Mouse (Mus musculus): ENCODE measurements around the gene Erg. TPM values are rescaled to one million over a fixed set of nuclear protein-coding genes. Genes with fewer than 3 reads are reported as not detected.
A peak's percentile ranks its signal among the peaks of the same experiment; 100 is the strongest.

The Erg gene
- polyA plus RNA-seq, 1 experiment from 2014 or later: 0.75 TPM

- no peak overlapping the region for H3K27ac ChIP-seq (ENCODE audit: low read depth, low read length)
- 78% methylated on average over 9 of the region's 9 CpGs for WGBS
- no peaks in the 10 kb centered on the region for H3K9me3 ChIP-seq (replicated peaks; ENCODE audit: control insufficient read depth, low read length)
- ATAC-seq (no peak), DNase-seq (ENCODE audit: low spot score) (no peak)
- no peak overlapping the region for H3K4me3 ChIP-seq (ENCODE audit: low read depth, low read length)
- H3K4me2 ChIP-seq (ENCODE audit: low read length): no peak overlapping the region
- no peaks in the 10 kb centered on the region for H3K27me3 ChIP-seq (replicated peaks; ENCODE audit: control insufficient read depth, insufficient read depth, low read length)
- no peak overlapping the region for H3K9ac ChIP-seq (ENCODE audit: low read length)
- no peaks in the 10 kb centered on the region for H3K4me1 ChIP-seq (ENCODE audit: control insufficient read depth, insufficient read depth, low read length)
- H3K36me3 ChIP-seq (ENCODE audit: control insufficient read depth, insufficient read depth, low read length): no peaks in the 10 kb centered on the region
These were observed 171.0 kb downstream of the Erg start for GRCm38 (mm10) chr16:95415372-95415771.

- Histone ChIP-seq H3K36me3 (ENCODE audit: control insufficient read depth, insufficient read depth, low read length) (no peaks in the 10 kb centered on the region), H3K27ac (ENCODE audit: low read depth, low read length) (no peak overlapping the region), H3K4me1 (ENCODE audit: control insufficient read depth, insufficient read depth, low read length) (no peaks in the 10 kb centered on the region), H3K4me2 (ENCODE audit: low read length) (no peak overlapping the region), H3K9me3 (replicated peaks; ENCODE audit: control insufficient read depth, low read length) (no peaks in the 10 kb centered on the region), H3K4me3 (ENCODE audit: low read depth, low read length) (no peak overlapping the region), H3K27me3 (replicated peaks; ENCODE audit: control insufficient read depth, insufficient read depth, low read length) (no peaks in the 10 kb centered on the region), H3K9ac (ENCODE audit: low read length) (no peak overlapping the region)
- no peak for ATAC-seq
- WGBS: 88% methylated on average over 3 of the region's 3 CpGs
- DNase-seq (ENCODE audit: low spot score): no peak
These were observed 172.9 kb downstream of the Erg start for GRCm38 (mm10) chr16:95413401-95413959.

GRCm38 (mm10) chr16:95408096-95408495 is 178.3 kb downstream of the Erg start:
- DNase-seq (ENCODE audit: low spot score) (peak; percentile 39), ATAC-seq (no peak)
- WGBS: 54% methylated on average over 14 of the region's 14 CpGs

GRCm38 (mm10) chr16:95405496-95405895 is 180.9 kb downstream of the Erg start:
- DNase-seq (ENCODE audit: low spot score): no peak
- Histone ChIP-seq H3K4me2 (ENCODE audit: low read length) (no peak overlapping the region), H3K9ac (ENCODE audit: low read length) (no peak overlapping the region), H3K27me3 (replicated peaks; ENCODE audit: control insufficient read depth, insufficient read depth, low read length) (no peaks in the 10 kb centered on the region), H3K4me3 (ENCODE audit: low read depth, low read length) (no peak overlapping the region), H3K4me1 (ENCODE audit: control insufficient read depth, insufficient read depth, low read length) (no peaks in the 10 kb centered on the region), H3K9me3 (replicated peaks; ENCODE audit: control insufficient read depth, low read length) (no peaks in the 10 kb centered on the region), H3K27ac (ENCODE audit: low read depth, low read length) (no peak overlapping the region), H3K36me3 (ENCODE audit: control insufficient read depth, insufficient read depth, low read length) (no peaks in the 10 kb centered on the region)
- 89% methylated on average over 3 of the region's 3 CpGs for WGBS
- ATAC-seq: no peak

More at GRCm38 (mm10) chr16:95408096-95408495, 178.3 kb downstream of the Erg start:
- Histone ChIP-seq H3K4me1 (ENCODE audit: control insufficient read depth, insufficient read depth, low read length) (no peaks in the 10 kb centered on the region), H3K36me3 (ENCODE audit: control insufficient read depth, insufficient read depth, low read length) (no peaks in the 10 kb centered on the region), H3K27ac (ENCODE audit: low read depth, low read length) (no peak overlapping the region), H3K9me3 (replicated peaks; ENCODE audit: control insufficient read depth, low read length) (no peaks in the 10 kb centered on the region), H3K4me2 (ENCODE audit: low read length) (no peak overlapping the region), H3K27me3 (replicated peaks; ENCODE audit: control insufficient read depth, insufficient read depth, low read length) (no peaks in the 10 kb centered on the region), H3K4me3 (ENCODE audit: low read depth, low read length) (no peak overlapping the region), H3K9ac (ENCODE audit: low read length) (no peak overlapping the region)

- WGBS: 89% methylated on average over 5 of the region's 5 CpGs
- ATAC-seq (no peak), DNase-seq (ENCODE audit: low spot score) (no peak)
- Histone ChIP-seq H3K36me3 (ENCODE audit: control insufficient read depth, insufficient read depth, low read length) (no peaks in the 10 kb centered on the region), H3K4me3 (ENCODE audit: low read depth, low read length) (no peak overlapping the region), H3K4me1 (ENCODE audit: control insufficient read depth, insufficient read depth, low read length) (no peaks in the 10 kb centered on the region), H3K9ac (ENCODE audit: low read length) (no peak overlapping the region), H3K9me3 (replicated peaks; ENCODE audit: control insufficient read depth, low read length) (no peaks in the 10 kb centered on the region), H3K27ac (ENCODE audit: low read depth, low read length) (no peak overlapping the region), H3K27me3 (replicated peaks; ENCODE audit: control insufficient read depth, insufficient read depth, low read length) (no peaks in the 10 kb centered on the region), H3K4me2 (ENCODE audit: low read length) (no peak overlapping the region)
These were observed 182.9 kb downstream of the Erg start for GRCm38 (mm10) chr16:95403453-95403852.

- ATAC-seq: no peak
These were observed 184.5 kb downstream of the Erg start for GRCm38 (mm10) chr16:95401869-95402268.

GRCm38 (mm10) chr16:95398761-95399343 is 187.5 kb downstream of the Erg start:
- no peaks in the 10 kb centered on the region for H3K4me1 ChIP-seq (ENCODE audit: control insufficient read depth, insufficient read depth, low read length)
- H3K27me3 ChIP-seq (replicated peaks; ENCODE audit: control insufficient read depth, insufficient read depth, low read length): no peaks in the 10 kb centered on the region
- DNase-seq (ENCODE audit: low spot score) (peak; percentile 6), ATAC-seq (no peak)
- H3K9me3 ChIP-seq (replicated peaks; ENCODE audit: control insufficient read depth, low read length): no peaks in the 10 kb centered on the region
- no peak overlapping the region for H3K4me2 ChIP-seq (ENCODE audit: low read length)
- WGBS: 66% methylated on average over 11 of the region's 11 CpGs
- H3K27ac ChIP-seq (ENCODE audit: low read depth, low read length): no peak overlapping the region
- H3K36me3 ChIP-seq (ENCODE audit: control insufficient read depth, insufficient read depth, low read length): no peaks in the 10 kb centered on the region
- H3K4me3 ChIP-seq (ENCODE audit: low read depth, low read length): no peak overlapping the region
- H3K9ac ChIP-seq (ENCODE audit: low read length): no peak overlapping the region

More at GRCm38 (mm10) chr16:95401869-95402268, 184.5 kb downstream of the Erg start:
- peak; percentile 16 for DNase-seq (ENCODE audit: low spot score)
- no peak overlapping the region for H3K4me2 ChIP-seq (ENCODE audit: low read length)
- no peaks in the 10 kb centered on the region for H3K9me3 ChIP-seq (replicated peaks; ENCODE audit: control insufficient read depth, low read length)
- H3K4me3 ChIP-seq (ENCODE audit: low read depth, low read length): no peak overlapping the region
- H3K27ac ChIP-seq (ENCODE audit: low read depth, low read length): no peak overlapping the region
- H3K9ac ChIP-seq (ENCODE audit: low read length): no peak overlapping the region
- H3K4me1 ChIP-seq (ENCODE audit: control insufficient read depth, insufficient read depth, low read length): no peaks in the 10 kb centered on the region
- H3K27me3 ChIP-seq (replicated peaks; ENCODE audit: control insufficient read depth, insufficient read depth, low read length): no peaks in the 10 kb centered on the region
- no peaks in the 10 kb centered on the region for H3K36me3 ChIP-seq (ENCODE audit: control insufficient read depth, insufficient read depth, low read length)
- WGBS: 84% methylated on average over 9 of the region's 9 CpGs

- ATAC-seq (no peak), DNase-seq (ENCODE audit: low spot score) (peak; percentile 35)
- no peak overlapping the region for H3K4me2 ChIP-seq (ENCODE audit: low read length)
- H3K9ac ChIP-seq (ENCODE audit: low read length): no peak overlapping the region
- H3K4me1 ChIP-seq (ENCODE audit: control insufficient read depth, insufficient read depth, low read length): no peaks in the 10 kb centered on the region
- WGBS: 75% methylated on average over 1 of the region's 1 CpGs
- no peaks in the 10 kb centered on the region for H3K36me3 ChIP-seq (ENCODE audit: control insufficient read depth, insufficient read depth, low read length)
- no peak overlapping the region for H3K4me3 ChIP-seq (ENCODE audit: low read depth, low read length)
- no peak overlapping the region for H3K27ac ChIP-seq (ENCODE audit: low read depth, low read length)
- no peaks in the 10 kb centered on the region for H3K27me3 ChIP-seq (replicated peaks; ENCODE audit: control insufficient read depth, insufficient read depth, low read length)
- no peaks in the 10 kb centered on the region for H3K9me3 ChIP-seq (replicated peaks; ENCODE audit: control insufficient read depth, low read length)
These were observed 195.6 kb downstream of the Erg start for GRCm38 (mm10) chr16:95390787-95391186.

GRCm38 (mm10) chr16:95388811-95389529 is 197.4 kb downstream of the Erg start:
- Histone ChIP-seq H3K4me2 (ENCODE audit: low read length) (no peak overlapping the region), H3K27ac (ENCODE audit: low read depth, low read length) (no peak overlapping the region), H3K27me3 (replicated peaks; ENCODE audit: control insufficient read depth, insufficient read depth, low read length) (no peaks in the 10 kb centered on the region), H3K9me3 (replicated peaks; ENCODE audit: control insufficient read depth, low read length) (no peaks in the 10 kb centered on the region), H3K9ac (ENCODE audit: low read length) (no peak overlapping the region), H3K4me1 (ENCODE audit: control insufficient read depth, insufficient read depth, low read length) (no peaks in the 10 kb centered on the region), H3K36me3 (ENCODE audit: control insufficient read depth, insufficient read depth, low read length) (no peaks in the 10 kb centered on the region), H3K4me3 (ENCODE audit: low read depth, low read length) (no peak overlapping the region)
- no peak for ATAC-seq
- no peak for DNase-seq (ENCODE audit: low spot score)
- 85% methylated on average over 4 of the region's 4 CpGs for WGBS

Measured in forebrain, embryonic 14.5 days (tissue).